Mouse (Mus musculus) v-Abl transformed pro-B cells (cell line): ENCODE results near the gene Gm1604a.
"Not testable (repeated sequence)": the region's sequence is repeated elsewhere in the genome, so short reads cannot be mapped to it uniquely, and the experiment has no call there.

ENCODE experiments used
- in situ Hi-C, 2 experiments: fragments of 400-800 bp; cut with MboI; formaldehyde crosslinking; loops; one replicate each; pipeline ENCODE4 v1.15.1; 2025; ENCODE audit not compliant: unreplicated experiment in 2 of 2

The Gm1604a gene

DNA sequence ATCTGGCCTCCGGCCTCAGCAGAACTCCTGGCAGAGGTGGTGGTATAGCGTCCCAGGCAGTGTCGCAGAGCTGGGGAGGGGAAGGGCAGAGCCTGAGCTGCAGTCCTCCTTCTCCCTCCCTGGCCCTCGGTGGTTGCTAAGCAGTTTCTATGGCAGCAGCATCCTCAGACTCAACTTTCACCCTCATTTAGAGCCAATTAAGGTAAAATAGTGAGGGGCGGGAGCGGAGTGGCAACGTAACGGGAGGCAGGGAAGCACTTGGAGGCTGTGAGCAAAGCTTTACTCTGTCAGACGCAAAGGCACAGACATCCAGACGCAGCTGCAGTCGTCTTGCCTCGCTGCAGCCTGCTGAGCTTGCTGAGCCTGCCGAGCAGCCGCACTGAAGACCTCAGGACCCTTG is at the start of gene Gm1604a:
TSS of gene Gm1604a (plus strand) at position 312 of the 400 bp plus-strand sequence.
- in situ Hi-C loops: not testable (repeated sequence)

DNA sequence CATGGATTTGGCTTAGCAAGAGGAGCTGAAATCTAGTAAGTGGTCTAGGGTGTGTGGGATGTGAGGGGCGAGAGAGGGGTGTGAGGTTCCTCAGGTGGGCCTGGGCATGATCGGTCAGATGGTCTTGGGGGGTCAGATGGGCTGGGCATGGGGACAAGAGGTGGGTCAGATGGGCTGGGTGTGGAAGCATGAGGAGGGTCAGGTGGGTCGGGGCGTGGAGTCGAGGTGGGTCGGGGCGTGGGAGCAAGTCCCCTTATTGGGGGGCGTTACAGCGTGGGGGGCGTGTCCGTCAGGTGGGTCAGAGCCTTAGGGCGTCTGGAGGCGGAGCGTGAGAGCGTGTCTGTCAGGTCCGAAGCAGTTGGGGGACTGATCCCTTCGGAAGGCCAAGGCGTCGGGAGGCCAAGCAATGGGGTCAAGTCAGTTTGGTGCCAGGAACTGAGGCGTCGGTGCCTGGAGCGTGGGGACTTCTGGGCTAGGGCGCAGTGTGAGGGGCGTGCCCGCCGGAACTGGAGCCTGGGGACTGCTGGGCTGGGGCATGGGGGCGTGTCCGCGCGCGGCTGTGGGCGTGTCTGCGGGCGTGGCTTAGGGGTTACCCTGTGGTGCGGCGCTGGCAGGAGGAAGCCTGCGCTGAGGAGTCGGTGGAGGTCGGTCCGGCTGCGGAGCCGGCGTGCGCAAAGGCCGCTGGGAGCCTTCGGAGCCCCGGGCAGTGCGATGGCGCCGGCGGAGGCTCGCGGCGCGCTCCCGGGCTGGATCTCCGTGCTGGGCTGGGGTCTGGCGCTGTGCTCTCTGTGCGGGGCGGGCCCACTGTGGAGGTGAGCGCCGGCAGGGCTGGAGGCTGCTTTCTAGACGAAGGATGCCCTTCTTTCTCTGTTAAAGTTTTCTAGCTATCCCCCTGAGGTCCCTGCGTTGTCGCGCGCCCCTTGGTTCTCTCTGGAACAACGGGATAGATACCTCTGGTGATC is 46.8 kb upstream of the Gm1604a start, which contains the start of gene Gm49721:
TSS of gene Gm49721 (plus strand) at position 618 of the 962 bp plus-strand sequence.
- in situ Hi-C loops: not testable (repeated sequence)

DNA sequence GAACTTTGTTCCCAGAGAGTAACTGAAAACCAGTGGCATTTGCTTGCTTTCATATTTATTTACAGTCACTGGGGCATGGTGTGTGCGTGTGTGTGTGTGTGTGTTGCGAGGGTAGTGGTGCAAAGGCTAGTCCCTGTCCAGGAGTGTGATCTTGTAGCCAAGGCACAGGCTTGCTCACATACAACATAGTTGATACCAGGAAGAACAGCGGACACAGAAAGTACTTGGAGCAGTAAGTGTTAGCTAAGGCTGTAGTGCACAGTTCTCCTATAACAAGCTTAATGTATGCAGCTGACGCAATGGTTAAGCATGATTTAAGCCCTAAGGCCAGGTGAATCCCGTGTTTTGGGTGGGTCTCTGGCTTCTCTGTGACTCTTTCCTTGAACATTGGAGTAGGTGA is 46.0 kb upstream of the Gm1604a start:
- in situ Hi-C loops: not testable (repeated sequence)

DNA sequence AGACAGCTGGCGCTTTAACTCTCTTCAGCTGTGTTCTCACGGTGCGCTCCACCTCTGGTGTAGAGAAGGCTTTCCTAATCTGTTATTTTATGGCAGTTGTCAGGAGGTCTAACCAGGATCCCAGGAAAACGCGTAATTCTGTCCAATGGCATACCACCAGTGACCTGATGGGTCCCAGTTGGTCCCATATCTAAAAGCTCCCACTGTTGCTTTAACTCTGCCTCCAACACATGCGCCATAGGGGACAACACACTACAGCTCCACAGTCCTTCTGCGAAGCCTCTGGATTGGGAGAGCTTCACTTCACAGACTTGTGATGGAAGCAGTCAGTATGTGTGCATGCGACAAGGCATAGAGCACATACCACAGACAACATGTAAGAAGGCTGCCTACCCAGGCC is 45.2 kb upstream of the Gm1604a start:
- in situ Hi-C loops: not testable (repeated sequence)

DNA sequence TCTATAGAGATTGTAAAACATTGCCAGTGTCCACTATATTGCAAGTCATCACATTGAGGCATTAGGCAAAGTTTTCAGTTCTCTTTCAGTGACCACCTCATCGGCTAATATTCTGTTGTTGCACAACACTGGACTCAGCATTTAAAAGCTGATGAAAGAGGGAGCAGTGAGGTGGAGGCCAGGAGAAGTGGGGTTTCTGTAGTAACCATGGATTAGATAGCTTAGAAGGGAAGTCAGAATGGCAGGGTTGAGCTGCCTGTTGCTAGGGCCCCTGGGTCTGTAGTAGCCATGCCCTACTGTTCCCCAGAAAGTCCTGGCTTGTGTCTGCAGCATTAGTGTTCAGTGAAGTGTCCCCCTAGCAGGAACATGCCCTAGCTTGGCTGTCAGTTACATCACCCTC is 39.2 kb upstream of the Gm1604a start:
- in situ Hi-C loops: not testable (repeated sequence)

DNA sequence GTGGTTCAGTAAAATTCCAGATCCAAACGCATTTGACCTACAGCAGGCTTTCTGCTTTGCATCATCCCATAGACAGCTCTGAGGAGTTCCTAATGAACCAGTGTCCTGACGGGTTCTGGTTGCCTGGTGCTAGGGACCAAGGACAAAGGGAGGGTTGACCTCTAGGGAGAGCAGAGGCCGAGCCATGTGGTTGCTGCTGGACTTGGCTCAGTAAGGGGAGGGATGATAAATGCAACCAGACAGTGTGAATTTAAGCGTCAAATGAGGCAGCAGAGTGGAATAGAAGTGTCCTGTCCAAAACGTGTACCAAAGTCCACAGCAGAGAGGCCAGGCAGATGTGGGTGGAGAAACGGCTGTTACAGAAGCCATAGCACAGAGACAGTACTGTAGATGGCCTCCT is 29.9 kb upstream of the Gm1604a start:
- in situ Hi-C loops: not testable (repeated sequence)

DNA sequence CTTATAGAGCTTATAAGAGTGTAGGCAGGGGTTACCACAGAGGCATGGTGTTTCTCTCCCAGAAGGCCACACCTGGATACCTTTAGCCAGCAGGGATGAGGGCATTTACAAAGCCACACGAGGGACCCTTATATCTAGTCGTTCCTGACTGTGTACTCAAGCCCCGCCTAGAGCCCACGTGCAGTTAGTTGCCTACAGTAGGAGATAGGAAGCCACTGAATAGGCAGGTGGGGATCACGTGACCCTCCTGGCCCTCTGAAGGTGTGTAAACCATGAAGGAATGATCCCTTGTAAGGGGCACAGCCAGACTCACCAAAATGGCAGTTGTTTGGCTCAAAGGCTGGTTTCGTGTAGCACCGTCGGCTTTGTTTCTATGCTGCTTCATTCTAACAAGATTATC is 28.5 kb upstream of the Gm1604a start:
- in situ Hi-C loops: not testable (repeated sequence)

DNA sequence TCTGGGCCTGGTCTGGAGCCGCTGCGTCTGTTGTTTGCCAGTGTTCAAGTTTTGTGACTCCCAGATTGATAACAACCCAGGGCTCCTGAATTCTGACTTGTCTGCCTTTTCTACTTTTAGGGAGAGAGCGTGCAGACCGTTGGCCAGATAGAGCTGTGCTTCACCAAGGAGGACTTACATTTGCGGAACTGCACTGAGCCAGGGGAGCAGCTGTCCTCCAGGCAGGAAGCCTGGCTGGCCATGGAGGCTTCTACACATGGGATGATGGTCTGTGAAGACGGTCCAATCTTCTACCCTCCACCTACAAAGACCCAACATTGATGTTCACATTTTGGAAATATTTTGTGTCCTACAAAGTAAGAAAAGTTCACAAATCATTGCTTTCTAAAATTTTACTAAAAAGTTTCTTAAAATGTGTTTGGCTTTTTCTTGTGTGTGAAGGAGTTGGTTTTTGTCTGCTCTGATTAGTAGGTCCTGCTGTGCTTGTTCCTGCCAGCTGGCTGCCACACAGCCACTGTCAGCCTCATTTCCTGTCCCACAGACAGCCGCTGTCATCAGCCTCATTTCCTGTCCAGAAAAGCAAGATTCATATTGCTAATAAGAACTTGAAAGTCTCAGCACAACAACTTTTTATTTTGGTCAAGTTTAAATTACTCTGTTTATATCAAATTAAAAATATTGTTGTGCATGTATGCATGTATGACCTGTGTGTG is 27.4 kb upstream of the Gm1604a start:
- in situ Hi-C loops: not testable (repeated sequence)

DNA sequence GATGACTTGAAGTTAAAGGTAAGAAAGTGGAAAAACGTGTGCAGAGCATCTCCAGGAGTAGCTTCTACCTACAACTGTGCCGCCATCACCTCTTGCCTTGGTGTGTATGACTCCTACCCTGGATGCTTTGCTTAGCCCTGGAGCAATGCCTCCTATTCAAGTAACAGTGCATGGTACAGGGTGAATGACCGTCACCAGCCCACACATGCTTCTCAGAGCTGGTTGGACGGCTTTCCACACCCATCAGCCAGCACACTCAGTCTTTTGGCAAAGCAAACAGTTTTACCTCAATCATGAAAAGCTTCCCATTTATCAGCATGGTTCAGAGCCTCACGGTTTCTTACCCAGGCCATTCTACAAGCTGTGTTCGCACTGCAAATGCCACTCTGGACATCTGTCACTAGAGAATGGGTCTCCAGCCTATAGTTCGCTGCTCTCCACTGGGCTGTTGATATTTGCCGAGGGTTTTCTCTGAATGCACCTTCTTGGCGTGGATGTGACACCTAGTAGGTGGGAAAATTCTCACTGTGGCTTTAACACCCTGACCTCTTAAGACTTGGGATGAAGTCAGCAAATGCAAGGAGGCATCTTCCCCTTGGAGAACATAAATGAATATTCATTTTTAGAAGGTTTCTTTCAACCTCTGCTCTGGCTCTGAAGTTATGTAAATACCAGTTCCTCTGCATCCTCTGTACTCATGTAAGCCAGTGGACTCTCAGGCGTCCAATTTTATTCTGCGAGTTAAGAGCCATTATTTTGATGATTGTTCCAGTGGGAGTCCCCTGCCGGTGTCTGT is 23.4 kb upstream of the Gm1604a start:
- in situ Hi-C loops: not testable (repeated sequence)

DNA sequence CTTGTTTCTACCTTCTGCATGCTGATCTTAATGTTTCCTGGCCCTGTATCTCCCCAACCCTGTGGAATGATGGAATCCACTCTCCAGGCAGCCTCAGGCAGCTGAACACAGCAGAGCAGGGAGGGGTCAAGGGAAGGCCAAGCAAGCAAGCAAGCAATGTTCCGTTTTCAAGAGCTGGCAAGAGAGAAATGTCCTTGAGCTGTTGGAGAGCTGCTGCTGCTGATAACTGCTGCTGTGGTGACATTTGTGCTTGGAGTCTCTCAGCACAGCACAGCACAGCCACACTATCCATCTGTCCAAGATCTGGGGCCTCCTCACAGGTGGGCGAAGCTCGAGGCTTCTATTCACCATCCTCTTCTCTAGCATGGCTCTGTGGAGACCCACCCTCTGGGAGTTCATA is 22.0 kb upstream of the Gm1604a start:
- in situ Hi-C loops: not testable (repeated sequence)

DNA sequence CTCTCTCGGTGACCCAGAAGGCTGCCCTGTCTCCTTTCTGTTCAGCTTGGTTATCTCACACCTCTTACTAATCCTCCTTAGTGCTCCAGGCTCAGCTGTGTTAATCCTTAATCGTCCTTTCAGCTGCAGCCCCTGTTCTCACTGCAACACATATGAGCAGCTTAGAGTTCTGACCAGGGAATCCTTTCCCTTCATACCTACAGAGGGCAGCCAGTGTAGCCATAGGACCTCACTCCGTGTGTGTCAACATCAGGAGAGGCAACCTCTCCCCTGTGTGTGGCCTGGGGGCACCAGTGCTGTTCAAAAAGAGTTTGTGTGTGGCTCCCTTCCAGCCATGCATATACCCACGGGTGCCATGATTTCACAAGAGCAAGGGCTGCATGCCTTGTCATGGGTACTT is 19.7 kb upstream of the Gm1604a start:
- in situ Hi-C loops: not testable (repeated sequence)

DNA sequence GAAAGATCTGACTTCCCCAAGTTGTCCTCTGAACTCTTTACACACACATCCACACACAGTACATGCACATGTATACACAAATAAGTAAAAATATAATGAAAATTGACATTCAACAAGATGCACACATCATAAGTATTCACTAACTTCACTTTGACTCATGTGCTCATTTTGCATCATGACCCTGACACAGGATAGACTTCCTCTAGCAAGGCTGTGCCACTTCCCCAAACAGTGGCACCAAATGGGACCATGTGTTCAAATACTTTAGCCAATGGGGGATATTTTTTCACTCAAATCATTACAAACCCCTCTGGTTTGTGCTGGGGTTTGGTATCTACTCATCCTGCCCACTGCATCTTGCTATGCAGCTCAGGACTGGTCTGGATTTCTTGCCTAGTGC is 16.5 kb upstream of the Gm1604a start:
- in situ Hi-C loops: not testable (repeated sequence)

DNA sequence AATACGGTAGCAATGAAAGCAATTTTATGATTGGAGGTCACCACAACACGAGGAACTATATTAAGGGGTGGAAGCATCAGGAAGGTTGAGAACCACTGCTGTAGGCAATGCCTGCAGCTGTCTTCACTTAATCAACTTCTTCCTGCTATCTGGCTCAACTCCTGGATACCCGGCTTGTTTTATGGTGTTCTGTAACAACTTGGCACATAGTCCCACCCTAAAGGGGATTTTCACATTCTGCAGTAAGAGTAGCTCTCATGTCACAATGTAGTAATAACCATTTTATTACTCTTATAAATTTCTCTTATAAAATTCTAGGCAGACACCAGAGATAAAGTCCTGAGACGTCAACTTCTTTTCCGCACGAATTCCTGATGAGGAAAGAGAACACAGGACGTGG is 15.9 kb upstream of the Gm1604a start:
- in situ Hi-C loops: not testable (repeated sequence)

DNA sequence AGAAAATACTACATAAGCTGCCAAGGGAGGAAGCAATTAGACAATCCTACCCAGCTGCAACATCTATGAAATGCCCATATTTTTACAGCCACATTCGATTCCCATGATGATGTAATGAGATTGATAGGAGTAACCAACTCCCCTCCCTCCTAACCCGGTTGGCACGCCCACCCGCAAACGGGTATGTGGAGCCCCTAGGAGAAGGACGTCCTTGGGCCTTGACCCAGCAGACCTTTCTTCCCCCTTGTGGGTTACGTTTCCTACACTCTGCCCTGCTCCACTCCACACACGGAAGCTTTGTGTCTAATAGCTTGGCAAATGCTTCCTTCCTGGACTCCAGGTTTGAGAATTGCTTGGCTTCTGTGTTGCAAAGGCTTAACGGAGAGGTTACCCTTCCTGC is 15.5 kb upstream of the Gm1604a start:
- in situ Hi-C loops: not testable (repeated sequence)

DNA sequence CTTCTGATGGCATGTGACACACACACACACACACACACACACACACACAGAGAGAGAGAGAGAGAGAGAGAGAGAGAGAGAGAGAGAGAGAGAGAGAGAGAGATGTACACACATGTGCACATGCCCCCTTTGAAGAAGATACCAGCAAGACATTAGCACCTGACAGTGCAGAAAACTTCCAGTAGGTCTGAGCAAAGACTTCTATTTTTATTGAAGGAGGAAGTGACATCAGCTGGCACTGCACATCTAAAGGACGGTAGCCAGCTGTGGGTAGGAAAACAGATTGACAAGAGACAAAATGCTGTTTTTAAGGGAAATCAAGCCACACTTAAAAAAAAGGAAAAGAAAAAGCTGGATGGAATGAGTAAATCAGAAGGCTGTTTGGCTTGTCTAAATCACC is 11.2 kb upstream of the Gm1604a start:
- in situ Hi-C loops: not testable (repeated sequence)

DNA sequence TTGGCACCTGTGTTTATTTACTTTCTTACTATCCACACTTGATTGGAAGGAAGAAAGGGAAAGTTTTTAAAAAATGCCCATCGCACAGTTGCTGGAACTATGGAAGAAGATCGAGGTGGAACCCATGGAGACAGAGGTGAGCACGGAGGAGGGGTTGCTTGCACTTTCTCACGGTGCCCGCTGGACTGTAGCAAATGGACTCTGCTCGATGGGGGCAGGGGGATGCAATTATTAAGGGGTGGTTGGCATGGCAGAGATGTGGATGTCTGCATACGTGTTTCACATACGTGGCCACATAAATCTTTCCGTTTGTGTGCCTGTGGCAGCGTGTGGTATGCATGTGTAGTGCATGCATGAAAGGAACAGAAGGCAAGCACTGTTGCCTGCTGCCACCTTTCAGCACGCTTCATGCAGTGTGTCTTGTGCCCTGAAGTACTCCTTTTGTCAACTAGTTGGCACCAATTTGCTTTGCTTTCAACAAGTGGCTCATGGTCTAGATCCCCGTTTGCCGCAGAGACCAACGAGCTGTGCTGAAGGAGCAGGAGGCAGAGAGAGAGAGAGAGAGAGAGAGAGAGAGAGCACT is 487 bp downstream of the Gm1604a start:
- in situ Hi-C loops: not testable (repeated sequence)

DNA sequence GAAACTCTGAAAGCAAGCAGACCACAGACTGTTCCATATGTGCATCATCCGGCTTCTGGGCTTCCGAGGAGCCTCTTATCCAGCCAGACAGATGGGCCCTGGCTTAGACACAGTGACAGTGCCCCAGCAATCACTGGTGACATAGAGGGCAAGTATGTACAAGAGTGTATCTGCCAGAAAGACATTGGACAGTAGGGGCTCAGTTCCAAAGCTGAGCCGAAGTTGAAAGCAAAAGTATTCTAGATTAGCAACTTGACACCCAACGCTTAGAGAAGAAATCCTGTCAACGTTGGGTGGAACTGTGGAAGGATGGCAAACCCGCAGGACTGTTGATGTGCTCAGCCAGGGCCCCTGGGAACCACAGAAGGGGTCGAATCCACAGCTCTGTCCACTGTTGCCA is 4.8 kb downstream of the Gm1604a start:
- in situ Hi-C loops: not testable (repeated sequence)

DNA sequence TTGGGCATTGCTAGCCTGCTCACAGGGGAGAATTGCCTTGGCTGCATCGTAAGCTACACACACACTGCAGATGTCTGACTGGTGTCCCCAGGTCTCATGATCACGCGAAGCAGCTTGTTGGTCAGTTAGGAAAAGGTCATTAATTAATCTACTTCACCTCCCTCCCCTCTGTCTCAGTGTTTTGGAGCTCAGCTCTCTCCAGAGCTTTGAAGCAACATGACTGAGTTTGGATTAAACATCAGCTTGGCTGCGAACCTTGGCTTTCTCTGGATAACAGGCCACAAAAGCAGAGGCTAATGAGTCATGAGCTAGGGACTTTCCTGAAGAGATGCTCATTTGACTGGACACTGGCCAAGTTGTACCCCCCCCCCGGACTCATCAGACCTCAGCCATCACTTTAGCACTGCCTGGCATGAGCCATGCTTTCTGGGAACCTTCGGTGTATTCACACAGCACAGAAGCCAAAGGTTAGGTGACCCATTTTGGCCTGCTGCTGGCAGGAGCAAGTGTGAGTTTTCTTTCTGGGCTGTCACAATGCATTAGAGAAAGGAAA is 5.3 kb downstream of the Gm1604a start:
- in situ Hi-C loops: not testable (repeated sequence)

DNA sequence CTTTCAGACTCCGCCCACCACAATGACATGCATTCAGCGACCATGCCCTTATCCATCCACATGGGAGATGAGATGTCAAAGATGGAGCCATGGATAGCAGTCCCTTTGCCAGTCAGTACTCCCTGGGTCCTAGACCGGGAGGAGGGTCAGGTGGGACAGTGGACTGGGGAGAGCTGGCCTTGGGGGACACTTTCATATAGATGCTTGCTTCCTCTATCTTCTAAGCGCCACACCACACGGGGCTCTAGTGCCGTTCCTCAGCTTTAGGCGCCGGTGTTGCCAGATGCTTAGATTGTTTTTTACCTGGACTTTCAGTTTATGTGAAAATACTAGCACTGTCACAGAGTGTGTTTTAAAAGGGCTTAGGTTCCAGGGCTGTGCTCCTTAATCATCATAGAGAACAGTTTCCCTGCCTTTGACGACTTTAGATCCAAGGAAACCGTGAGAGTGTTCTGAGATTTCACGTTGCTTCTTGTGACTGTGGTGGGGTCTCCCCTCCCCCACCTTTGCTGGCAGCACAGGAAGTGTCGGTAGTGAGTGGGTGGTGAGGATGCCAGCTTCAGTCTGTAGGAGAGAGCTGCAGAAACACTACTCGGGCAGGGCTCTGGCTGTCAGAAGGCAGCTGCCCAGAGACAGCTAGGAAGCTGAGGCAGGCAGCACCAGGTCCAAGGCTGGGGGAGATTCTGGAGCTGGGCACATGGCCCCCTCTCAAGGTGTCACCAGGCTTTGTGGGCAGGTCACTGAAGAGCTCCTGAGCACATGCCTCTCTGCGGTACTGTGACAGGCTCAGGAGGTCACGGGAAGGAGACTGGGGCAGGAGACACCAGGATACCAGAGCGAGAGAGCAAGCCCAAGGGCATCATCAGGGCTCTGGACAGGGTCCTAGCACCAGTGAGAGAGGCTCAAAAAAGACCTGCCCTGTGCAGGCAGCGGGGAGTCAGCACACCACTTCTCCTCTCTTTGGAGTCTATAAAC is 8.1 kb downstream of the Gm1604a start:
- in situ Hi-C loops: not testable (repeated sequence)
